Mouse (Mus musculus): ENCODE measurements at regions not wholly inside any gene's neighbourhood (a gene's known extent, or its start where the extent isn't known, plus 50 kb on each side); places are given as distances from the start of the nearest gene placed in this dataset.

GRCm38 (mm10) chr15:36888351-36889069 lies 119.1 kb downstream of the Zfp706 start:
- TF ChIP-seq POLR2A (IDR thresholded peaks at IDR 0.05; ENCODE audit: control insufficient read depth, low read depth, low read length) (no peak), CTCF (IDR thresholded peaks at IDR 0.05; ENCODE audit: control insufficient read depth, insufficient read depth, insufficient replicate concordance, low read depth, low read length) (no peak)

All from testis, adult 2 months (tissue).